Comparison of ENCODE assay signal across 22 mouse cellular contexts in genomic region chr17:31334509-31335260, GRCm38 (mm10). TPM values are rescaled to one million over a fixed set of nuclear protein-coding genes. Genes with fewer than 3 reads are reported as not detected.
DNase-seq lines count a peak whose midpoint lies in the region; ATAC-seq and TF ChIP-seq lines count a peak whose summit lies in the region.
"Had no signal": no experiment of that assay in that cellular context is flagged by ENCODE, and none has a peak within 500 bp of the region (broad histone marks: within the 10 kb centered on the region; RNA-seq: fewer than 3 reads in every experiment).

No protein-coding gene starts in this region.

- DNase-seq in layer of hippocampus, adult 2 months (ENCODE audit: low spot score in 2 of 2) = peak; percentile 29 to 34
- no peak for DNase-seq in layer of hippocampus, postnatal 36 days
- DNase-seq in cerebellum, adult 11 months = peak; percentile 62
- DNase-seq in cerebellum, postnatal 10 days = peak; percentile 86 to 90
- no peak for DNase-seq in adrenal gland, postnatal 36 days
- no peak for DNase-seq in heart, postnatal 25 days (ENCODE audit: low spot score)
- DNase-seq: adrenal gland, postnatal 10 days; gastrocnemius, postnatal 14 days; retina, postnatal 1 day; thymus, adult 18-20 months had no signal

- whole genome bisulfite sequencing in forebrain, embryonic 15.5 days = 79% methylated on average over 11 of the region's 11 CpGs
- WGBS in forebrain, embryonic 13.5 days = 89% methylated on average over 11 of the region's 11 CpGs

- no peaks in the 10 kb centered on the region for H3K27me3 ChIP-seq in forebrain, embryonic 15.5 days
- no peaks in the 10 kb centered on the region for H3K27me3 ChIP-seq in forebrain, embryonic 13.5 days
- H3K27me3 ChIP-seq: heart, embryonic 15.5 days; lung, embryonic 15.5 days; Patski; stomach, embryonic 15.5 days had no signal

- H3K9ac ChIP-seq in forebrain, embryonic 15.5 days (replicated peaks) = no peak overlapping the region
- H3K9ac ChIP-seq in forebrain, embryonic 13.5 days = no peak overlapping the region
- H3K9ac ChIP-seq: heart, embryonic 15.5 days; liver, embryonic 14.5 days; lung, embryonic 15.5 days; stomach, embryonic 15.5 days had no signal

- intact Hi-C loops in heart, postnatal 25 days (cut with DNase I) = loop anchor here (5.0 kb wide), 1 partner anchor 328 kb away; no protein-coding TSS in a partner anchor

- H3K4me2 ChIP-seq in forebrain, embryonic 15.5 days (replicated peaks) = no peak overlapping the region
- no peak overlapping the region for H3K4me2 ChIP-seq in forebrain, embryonic 13.5 days
- H3K4me2 ChIP-seq: heart, embryonic 15.5 days; lung, embryonic 15.5 days; stomach, embryonic 15.5 days had no signal

- peak; percentile 68; the same call in 1 of the 2 replicates for ATAC-seq in forebrain, embryonic 15.5 days (replicated peaks)
- no peak for ATAC-seq in forebrain, embryonic 13.5 days
- ATAC-seq: CD4-positive, CD25-positive, alpha-beta regulatory T cell, adult 4 months; intestine, postnatal 0 days; Patski had no signal

- H3K27ac ChIP-seq in forebrain, embryonic 15.5 days (replicated peaks) = peak overlapping the region; percentile 57
- no peak overlapping the region for H3K27ac ChIP-seq in forebrain, embryonic 13.5 days
- H3K27ac ChIP-seq in layer of hippocampus, adult 2 months = peak overlapping the region; percentile 72
- H3K27ac ChIP-seq: heart, embryonic 15.5 days; liver, embryonic 14.5 days; lung, embryonic 15.5 days; macrophage; midbrain, embryonic 10.5 days; stomach, embryonic 15.5 days had no signal

- H3K4me1 ChIP-seq in forebrain, embryonic 15.5 days = peaks cover 8% of the 10 kb centered on the region
- no peaks in the 10 kb centered on the region for H3K4me1 ChIP-seq in forebrain, embryonic 13.5 days
- H3K4me1 ChIP-seq: heart, embryonic 15.5 days; lung, embryonic 15.5 days; stomach, embryonic 15.5 days had no signal

- H3K4me3 ChIP-seq in forebrain, embryonic 15.5 days = no peak overlapping the region
- H3K4me3 ChIP-seq in forebrain, embryonic 13.5 days = no peak overlapping the region
- H3K4me3 ChIP-seq in layer of hippocampus, adult 2 months = no peak overlapping the region
- H3K4me3 ChIP-seq: heart, embryonic 15.5 days; lung, embryonic 15.5 days; midbrain, embryonic 10.5 days; stomach, embryonic 15.5 days had no signal

- no peak for TF ChIP-seq CTCF in layer of hippocampus, adult 2 months (conservative IDR thresholded peaks at IDR 0.05)

- H3K36me3 ChIP-seq in forebrain, embryonic 15.5 days = no peaks in the 10 kb centered on the region
- no peaks in the 10 kb centered on the region for H3K36me3 ChIP-seq in forebrain, embryonic 13.5 days (ENCODE audit: poor library complexity, severe bottlenecking)
- H3K36me3 ChIP-seq: heart, embryonic 15.5 days; lung, embryonic 15.5 days; midbrain, embryonic 10.5 days; stomach, embryonic 15.5 days had no signal

- H3K9me3 ChIP-seq in forebrain, embryonic 15.5 days = no peaks in the 10 kb centered on the region
- no peaks in the 10 kb centered on the region for H3K9me3 ChIP-seq in forebrain, embryonic 13.5 days (replicated peaks)
- H3K9me3 ChIP-seq: heart, embryonic 15.5 days; lung, embryonic 15.5 days; midbrain, embryonic 10.5 days; stomach, embryonic 15.5 days had no signal

RNA-seq across cellular contexts. Expression of gene Slc37a1, which starts 48.1 kb away (rescaled TPM):
- 12.5 and 14.9 TPM in 2 replicates for polyA plus RNA-seq in forebrain, embryonic 15.5 days (2015; fragmentation: Nextera tagmentation; extraction: Ambion mirVana)
- 10.4 and 11.4 TPM in 2 replicates for polyA plus RNA-seq in forebrain, embryonic 13.5 days (2015; fragmentation: Nextera tagmentation; extraction: Ambion mirVana)
- total RNA-seq in layer of hippocampus, adult 2 months (2021) = 10 to 100 TPM in 1 of 2 experiments, 1 to 10 TPM in 1; 8.4 to 11.5 TPM
- 1 to 10 TPM; 5.4 to 7.1 TPM for total RNA-seq in layer of hippocampus, postnatal 36 days (2021)
- 1 to 10 TPM; 7.0 to 9.8 TPM for total RNA-seq in adrenal gland, postnatal 36 days (2021)
- 10 to 100 TPM; 10.4 to 13.3 TPM for total RNA-seq in heart, postnatal 25 days (2021)

RNA-seq across cellular contexts. Expression of gene Pde9a, which starts 51.3 kb away (rescaled TPM):
- polyA plus RNA-seq in forebrain, embryonic 15.5 days (2015; fragmentation: Nextera tagmentation; extraction: Ambion mirVana) = 58.4 and 59.6 TPM in 2 replicates
- polyA plus RNA-seq in forebrain, embryonic 13.5 days (2015; fragmentation: Nextera tagmentation; extraction: Ambion mirVana) = 46.4 and 52.3 TPM in 2 replicates
- total RNA-seq in layer of hippocampus, adult 2 months (2021) = 10 to 100 TPM; 21.8 to 31.9 TPM
- 10 to 100 TPM; 20.7 to 31.6 TPM for total RNA-seq in layer of hippocampus, postnatal 36 days (2021)
- total RNA-seq in adrenal gland, postnatal 36 days (2021) = 1 to 10 TPM; 3.2 to 3.7 TPM
- total RNA-seq in heart, postnatal 25 days (2021) = 1 to 10 TPM; 5.1 to 6.7 TPM
- total RNA-seq: monocyte, adult 5-6 weeks had no signal
- polyA plus RNA-seq: CD4-positive, CD25-positive, alpha-beta regulatory T cell, adult 4 months; macrophage; Patski had no signal

RNA-seq across cellular contexts. Expression of gene Rsph1, which starts 57.5 kb away (rescaled TPM):
- 4.0 and 6.7 TPM in 2 replicates for polyA plus RNA-seq in forebrain, embryonic 15.5 days (2015; fragmentation: Nextera tagmentation; extraction: Ambion mirVana)
- 4.0 and 5.2 TPM in 2 replicates for polyA plus RNA-seq in forebrain, embryonic 13.5 days (2015; fragmentation: Nextera tagmentation; extraction: Ambion mirVana)
- total RNA-seq in layer of hippocampus, adult 2 months (2021) = 10 to 100 TPM; 11.4 to 15.8 TPM
- 10 to 100 TPM; 10.8 to 14.3 TPM for total RNA-seq in layer of hippocampus, postnatal 36 days (2021)
- total RNA-seq in adrenal gland, postnatal 36 days (2021) = 1 to 10 TPM; 4.8 to 5.2 TPM
- total RNA-seq in heart, postnatal 25 days (2021) = 1 to 10 TPM; 1.7 to 2.1 TPM
- total RNA-seq: monocyte, adult 5-6 weeks had no signal

Comparison
In these comparisons a context has a peak if more than half of its experiments do, and no peak if none do; other contexts are left out.
1. DNase-seq: peak in layer of hippocampus, adult 2 months (2 of 2), cerebellum, adult 11 months (single experiment) and cerebellum, postnatal 10 days (2 of 2); none in layer of hippocampus, postnatal 36 days (0 of 2), adrenal gland, postnatal 36 days (0 of 2) and heart, postnatal 25 days (single experiment).